In the genomic region with DNA sequence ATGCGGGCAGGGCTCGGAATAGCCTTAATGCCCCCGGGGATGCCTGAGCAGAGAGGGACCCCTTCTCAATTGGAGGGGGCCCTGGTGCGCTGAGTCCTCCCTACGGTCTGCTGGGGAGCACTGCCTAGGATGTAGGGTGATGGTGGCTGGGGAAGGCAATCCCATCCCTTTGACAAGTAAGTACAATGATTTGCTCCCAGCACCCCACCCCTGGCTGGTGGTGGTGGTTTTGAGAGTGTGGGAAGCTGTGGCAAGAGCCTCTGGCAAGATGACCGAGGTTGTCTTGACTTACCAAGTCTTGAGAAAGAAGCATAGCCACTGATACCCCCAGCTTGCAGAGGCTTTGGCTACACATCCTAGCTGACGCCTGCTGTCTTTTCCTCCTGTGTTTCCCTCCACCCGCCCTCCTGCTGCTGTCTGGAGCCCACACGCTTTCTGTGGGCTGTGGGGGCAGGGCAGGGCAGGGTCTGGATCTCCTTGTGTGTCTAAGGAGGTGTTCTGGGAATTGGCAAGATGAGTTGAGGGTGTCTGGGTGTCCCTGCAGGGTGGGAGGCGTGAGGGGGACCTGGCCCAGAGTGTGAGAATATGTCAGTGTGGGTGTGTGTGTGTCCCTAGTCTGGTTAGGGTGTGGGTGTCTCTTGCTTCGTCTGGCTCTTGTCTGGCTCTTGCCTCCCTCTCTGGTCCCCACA, we compare ENCODE assay signal across 7 mouse cellular contexts. TPM values are rescaled to one million over a fixed set of nuclear protein-coding genes. Genes with fewer than 3 reads are reported as not detected.
DNase-seq lines count a peak whose midpoint lies in the region; ATAC-seq and TF ChIP-seq lines count a peak whose summit lies in the region.

No protein-coding gene starts in this region.

- H3K9ac ChIP-seq in embryonic facial prominence, embryonic 14.5 days (ENCODE audit: low read depth, low read length), result peak overlapping the region; percentile 91
- peak overlapping the region; percentile 6; the same call in 1 of the 2 replicates for H3K9ac ChIP-seq in intestine, embryonic 14.5 days (ENCODE audit: low read length)

- H3K36me3 ChIP-seq in embryonic facial prominence, embryonic 14.5 days (ENCODE audit: control insufficient read depth, insufficient read depth, low read length), result peaks cover 3% of the 10 kb centered on the region; the same call in 1 of the 2 replicates
- no peaks in the 10 kb centered on the region for H3K36me3 ChIP-seq in intestine, embryonic 14.5 days (ENCODE audit: control insufficient read depth, insufficient read depth, low read length)

- peak; percentile 53 to 62 for DNase-seq in left cerebral cortex, adult 2 months (ENCODE audit: extremely low spot score in 1 of 2, low spot score in 2 of 2)
- DNase-seq in left cerebral cortex, adult 11 months (ENCODE audit: low spot score), result no peak
- DNase-seq in T-cell, adult 2 months (ENCODE audit: low spot score), result peak; percentile 18
- peak; percentile 76 for DNase-seq in embryonic facial prominence, embryonic 14.5 days (ENCODE audit: low spot score)
- peak; percentile 69 for DNase-seq in intestine, embryonic 14.5 days (ENCODE audit: low spot score)
- DNase-seq in naive thymus-derived CD4-positive, alpha-beta T cell, adult 2 months (ENCODE audit: low read depth), result peak; percentile 52
- no peak for DNase-seq in embryo, embryonic 10 days (ENCODE audit: low spot score)

- peak overlapping the region; percentile 4; the same call in 1 of the 2 replicates for H3K27ac ChIP-seq in left cerebral cortex, adult 2 months
- peak overlapping the region; percentile 98 for H3K27ac ChIP-seq in embryonic facial prominence, embryonic 14.5 days (replicated peaks; ENCODE audit: low read depth, low read length)
- H3K27ac ChIP-seq in intestine, embryonic 14.5 days (ENCODE audit: low read depth), result peak overlapping the region; percentile 93

- 29% methylated on average over 11 of the region's 11 CpGs for WGBS in embryonic facial prominence, embryonic 14.5 days
- WGBS in intestine, embryonic 14.5 days, result 39% methylated on average over 11 of the region's 11 CpGs

- intact Hi-C loops in left cerebral cortex, adult 2 months (cut with DNase I), result loop anchor here (1.0 to 2.0 kb wide), 2 partner anchors 15 to 23 kb away; no protein-coding TSS in a partner anchor

- peak overlapping the region; percentile 11; the same call in 1 of the 2 replicates for H3K4me3 ChIP-seq in left cerebral cortex, adult 2 months
- H3K4me3 ChIP-seq in embryonic facial prominence, embryonic 14.5 days (ENCODE audit: low read depth, low read length), result peak overlapping the region; percentile 87
- H3K4me3 ChIP-seq in intestine, embryonic 14.5 days (ENCODE audit: low read depth, low read length), result peak overlapping the region; percentile 78

- H3K9me3 ChIP-seq in embryonic facial prominence, embryonic 14.5 days (ENCODE audit: control insufficient read depth, low read length), result no peaks in the 10 kb centered on the region
- H3K9me3 ChIP-seq in intestine, embryonic 14.5 days (ENCODE audit: control insufficient read depth, low read length), result no peaks in the 10 kb centered on the region

- TF ChIP-seq CTCF in left cerebral cortex, adult 2 months (IDR thresholded peaks at IDR 0.05), result no peak

- peaks cover 83% of the 10 kb centered on the region for H3K4me1 ChIP-seq in embryonic facial prominence, embryonic 14.5 days (ENCODE audit: control insufficient read depth, insufficient read depth, low read length)
- peaks cover 84% of the 10 kb centered on the region for H3K4me1 ChIP-seq in intestine, embryonic 14.5 days (replicated peaks; ENCODE audit: control insufficient read depth, insufficient read depth, low read length)

- ATAC-seq in embryonic facial prominence, embryonic 14.5 days (ENCODE audit: low read depth), result no peak
- ATAC-seq in intestine, embryonic 14.5 days (replicated peaks; ENCODE audit: low FRiP score, low TSS enrichment, low read depth), result no peak

- H3K4me2 ChIP-seq in embryonic facial prominence, embryonic 14.5 days (ENCODE audit: low read depth, low read length), result peak overlapping the region; percentile 84
- H3K4me2 ChIP-seq in intestine, embryonic 14.5 days (ENCODE audit: low read length), result peak overlapping the region; percentile 90

- H3K27me3 ChIP-seq in embryonic facial prominence, embryonic 14.5 days (replicated peaks; ENCODE audit: control insufficient read depth, insufficient read depth, low read length), result no peaks in the 10 kb centered on the region
- H3K27me3 ChIP-seq in intestine, embryonic 14.5 days (replicated peaks; ENCODE audit: control insufficient read depth, insufficient read depth, low read length), result no peaks in the 10 kb centered on the region

RNA-seq across cellular contexts. Expression of a gene that starts 12.5 kb away (rescaled TPM):
- 10 to 100 TPM; 14.0 to 18.7 TPM for total RNA-seq in left cerebral cortex, adult 2 months (2021)
- polyA plus RNA-seq in embryonic facial prominence, embryonic 14.5 days (2014; fragmentation: Nextera tagmentation; extraction: Ambion mirVana), result 46.4 and 50.3 TPM in 2 replicates
- 42.4 and 43.6 TPM in 2 replicates for polyA plus RNA-seq in intestine, embryonic 14.5 days (2014; fragmentation: Nextera tagmentation; extraction: Ambion mirVana)

RNA-seq across cellular contexts. Expression of a gene that starts 32.5 kb away (rescaled TPM):
- under 1 TPM; 0.35 to 0.36 TPM for total RNA-seq in left cerebral cortex, adult 2 months (2021)
- polyA plus RNA-seq in embryonic facial prominence, embryonic 14.5 days (2014; fragmentation: Nextera tagmentation; extraction: Ambion mirVana), result 22.7 and 23.0 TPM in 2 replicates
- polyA plus RNA-seq in intestine, embryonic 14.5 days (2014; fragmentation: Nextera tagmentation; extraction: Ambion mirVana), result 32.5 and 32.9 TPM in 2 replicates

RNA-seq across cellular contexts. Expression of a gene that starts 42.7 kb away (rescaled TPM):
- 1 to 10 TPM; 1.4 to 3.2 TPM for total RNA-seq in left cerebral cortex, adult 2 months (2021)
- polyA plus RNA-seq in embryonic facial prominence, embryonic 14.5 days (2014; fragmentation: Nextera tagmentation; extraction: Ambion mirVana), result 0.34 and 0.56 TPM in 2 replicates
- 0.22 TPM in 1 of 2 replicates, not detected in the other for polyA plus RNA-seq in intestine, embryonic 14.5 days (2014; fragmentation: Nextera tagmentation; extraction: Ambion mirVana)

Comparison
In these comparisons a context has a peak if more than half of its experiments do, and no peak if none do; other contexts are left out.
1. DNase-seq: peak in left cerebral cortex, adult 2 months (2 of 2), T-cell, adult 2 months (single experiment), embryonic facial prominence, embryonic 14.5 days (single experiment), intestine, embryonic 14.5 days (single experiment) and naive thymus-derived CD4-positive, alpha-beta T cell, adult 2 months (single experiment); none in left cerebral cortex, adult 11 months (single experiment) and embryo, embryonic 10 days (single experiment).
2. H3K27ac ChIP-seq: peak in every context shown above with its lines; median percentile 98 in embryonic facial prominence, embryonic 14.5 days; 93 in intestine, embryonic 14.5 days; 4 in left cerebral cortex, adult 2 months.
3. H3K4me3 ChIP-seq: peak in every context shown above with its lines; median percentile 87 in embryonic facial prominence, embryonic 14.5 days; 78 in intestine, embryonic 14.5 days; 11 in left cerebral cortex, adult 2 months.